Mouse (Mus musculus) cerebellum, adult 9-10 months (tissue): Measurements from ENCODE around the gene Mrpl40.

Experiments used
- DNase-seq: peaks from one replicate; pipeline ENCODE4 v3.0.0; 2022

The Mrpl40 gene

DNA sequence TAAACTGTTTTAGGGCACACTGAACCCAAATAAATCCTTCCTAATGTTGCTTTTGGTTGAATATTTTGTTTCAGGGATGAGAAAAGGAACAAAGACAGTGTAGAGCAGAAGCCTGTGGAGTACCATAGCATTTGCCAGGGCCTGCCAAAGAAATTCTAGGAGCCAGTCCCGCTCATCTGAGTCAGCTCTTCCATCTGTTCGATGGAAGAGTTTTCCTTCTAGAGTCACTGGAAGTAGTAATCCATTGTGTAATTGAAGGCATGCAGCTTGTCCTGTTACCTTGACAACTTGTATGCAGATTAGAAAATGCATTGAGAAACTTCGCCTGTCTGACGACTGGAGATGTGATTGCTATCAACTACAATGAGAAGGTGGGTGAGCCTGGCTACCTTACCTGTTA lies 53.7 kb downstream of the Mrpl40 start:
- no peak for DNase-seq

GRCm38 (mm10) chr16:18822356-18822755 lies 54.3 kb downstream of the Mrpl40 start:
- no peak for DNase-seq
